Mouse (Mus musculus) layer of hippocampus, adult 6 months (tissue): Measurements from ENCODE around the gene A030014E15Rik. TPM values are rescaled to one million over a fixed set of nuclear protein-coding genes. Genes with fewer than 3 reads are reported as not detected.

Experiments used
- long read RNA-seq, 2 experiments: library from polyadenylated mRNA; unstranded; transcript quantifications; one replicate each; pipeline ENCODE4 v2.0.0; 2019 to 2020
- polyA plus RNA-seq: library from polyadenylated mRNA; unstranded; fragments of <200 nt; fragmentation: Nextera tagmentation; gene quantifications from 2 replicates; pipeline ENCODE4 v1.2.3, GENCODE M21; 2021

Gene A030014E15Rik
- polyA plus RNA-seq, result not detected in 2 replicates
- long read RNA-seq, experiment 1, result 0 reads
- long read RNA-seq, experiment 2, result 0 reads

DNA sequence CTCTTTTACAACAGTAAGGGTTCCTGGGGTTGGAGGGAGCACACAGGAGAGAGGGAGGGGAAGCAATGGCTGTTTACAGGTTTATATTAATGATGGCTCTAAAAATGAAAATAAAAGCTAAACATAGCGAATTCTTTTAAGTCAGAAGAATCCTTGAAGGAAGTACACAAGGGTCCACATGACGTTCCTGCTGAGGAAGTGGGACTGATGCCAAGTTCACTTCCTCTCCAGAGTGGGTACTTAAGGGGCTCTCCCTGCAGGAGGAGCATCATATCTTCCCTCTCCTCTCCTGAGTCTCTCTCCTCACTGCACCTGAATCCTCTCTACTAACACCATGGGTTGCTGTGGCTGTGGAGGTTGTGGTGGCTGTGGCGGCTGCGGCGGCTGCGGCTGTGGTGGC, at the start of gene A030014E15Rik:
A030014E15Rik (plus strand) TSS at position 268 of the 400 bp plus-strand sequence.

DNA sequence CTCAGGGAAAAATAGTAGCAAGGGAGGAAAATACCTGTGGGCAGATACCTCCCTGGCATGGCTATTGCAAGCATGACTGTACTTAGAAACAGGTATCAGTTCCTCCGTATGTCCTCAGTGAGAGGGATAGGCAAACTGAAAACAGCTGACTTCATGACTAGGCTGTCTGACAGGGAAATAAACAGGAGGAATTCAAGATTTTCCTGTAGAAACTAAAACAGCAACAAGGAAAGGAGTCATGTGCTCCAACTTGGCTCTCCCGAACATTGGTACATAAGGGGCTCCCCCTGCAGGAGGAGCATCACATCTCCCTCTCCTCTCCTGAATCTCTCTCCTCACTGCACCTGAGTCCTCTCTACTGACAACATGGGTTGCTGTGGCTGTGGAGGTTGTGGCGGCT, 11.7 kb upstream of the A030014E15Rik start, which contains the start of gene A030005L19Rik:
A030005L19Rik (plus strand) TSS at position 301 of the 400 bp plus-strand sequence.

GRCm38 (mm10) chr1:82931326-82931725, 6.6 kb downstream of the A030014E15Rik start, which contains the start of gene Gm6217:
Gene Gm6217, minus strand, starts transcription at chr1:82931399.

GRCm38 (mm10) chr1:82943295-82943694, 18.6 kb downstream of the A030014E15Rik start, which contains the start of gene A030003K21Rik:
Gene A030003K21Rik, minus strand, starts transcription at chr1:82943388.

DNA sequence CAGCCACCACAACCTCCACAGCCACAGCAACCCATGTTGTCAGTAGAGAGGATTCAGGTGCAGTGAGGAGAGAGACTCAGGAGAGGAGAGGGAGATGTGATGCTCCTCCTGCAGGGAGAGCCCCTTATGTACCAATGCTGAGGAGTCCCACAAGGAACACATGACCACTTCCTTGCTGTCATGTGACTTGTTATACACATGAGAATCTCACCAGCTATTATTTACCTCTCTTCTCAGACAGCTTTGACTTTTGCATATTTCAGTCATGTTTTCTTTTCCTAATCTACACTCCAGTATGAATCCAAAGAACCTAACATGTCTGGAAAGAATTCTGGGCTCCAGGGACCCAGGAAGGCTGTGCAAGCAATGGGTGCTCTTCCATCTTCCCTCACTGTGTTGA, 31.2 kb downstream of the A030014E15Rik start, which contains the start of gene Gm7544:
Gm7544 (minus strand) TSS at position 101 of the 400 bp plus-strand sequence.

GRCm38 (mm10) chr1:82959870-82960385, 35.2 kb downstream of the A030014E15Rik start, which contains the start of gene Gm47955:
Gene Gm47955, plus strand, starts transcription at chr1:82960286.

Other genes with a start within 250 kb of the A030014E15Rik start
- gene Mff, start 200.0 kb upstream of the A030014E15Rik start, polyA plus RNA-seq, result 344 and 367 TPM in 2 replicates
- gene Tm4sf20, start 156.5 kb upstream of the A030014E15Rik start, polyA plus RNA-seq, result not detected in 2 replicates
- gene Gm47791, start 153.7 kb upstream of the A030014E15Rik start, polyA plus RNA-seq, result not detected in 2 replicates
- gene Agfg1, start 85.4 kb upstream of the A030014E15Rik start, polyA plus RNA-seq, result 4.2 and 5.3 TPM in 2 replicates
- gene A030005L19Rik, start 11.6 kb upstream of the A030014E15Rik start, polyA plus RNA-seq, result not detected in 2 replicates
- not detected in 2 replicates for gene Gm6217, start 6.5 kb downstream of the A030014E15Rik start, polyA plus RNA-seq
- not detected in 2 replicates for gene A030003K21Rik, start 18.5 kb downstream of the A030014E15Rik start, polyA plus RNA-seq
- not detected in 2 replicates for gene Gm7544, start 31.1 kb downstream of the A030014E15Rik start, polyA plus RNA-seq
- not detected in 2 replicates for gene Gm47955, start 35.4 kb downstream of the A030014E15Rik start, polyA plus RNA-seq
- gene Gm47959, start 75.6 kb downstream of the A030014E15Rik start, polyA plus RNA-seq, result not detected in 2 replicates
- gene Slc19a3, start 113.5 kb downstream of the A030014E15Rik start, polyA plus RNA-seq, result 0.83 and 1.0 TPM in 2 replicates
- not detected in 2 replicates for gene Krtap28-10, start 117.6 kb downstream of the A030014E15Rik start, polyA plus RNA-seq
- not detected in 2 replicates for gene Gm47969, start 120.0 kb downstream of the A030014E15Rik start, polyA plus RNA-seq
- gene A030005K14Rik, start 134.5 kb downstream of the A030014E15Rik start, polyA plus RNA-seq, result not detected in 2 replicates
- gene Krtap28-13, start 136.0 kb downstream of the A030014E15Rik start, polyA plus RNA-seq, result not detected in 2 replicates
- not detected in 2 replicates for gene Ccl20, start 191.8 kb downstream of the A030014E15Rik start, polyA plus RNA-seq
- 0.54 and 0.93 TPM in 2 replicates for gene Daw1, start 234.8 kb downstream of the A030014E15Rik start, polyA plus RNA-seq